Mouse (Mus musculus): ENCODE measurements around the gene Tekt4. TPM values are rescaled to one million over a fixed set of nuclear protein-coding genes. Genes with fewer than 3 reads are reported as not detected.

The Tekt4 gene
- total and polyA plus RNA-seq, 2 experiments from 2014 or later = 0.23 TPM; not detected in 1

GRCm38 (mm10) chr17:25514055-25514454, 59.6 kb downstream of the Tekt4 start:
- no peak overlapping the region for H3K27ac ChIP-seq (ENCODE audit: low read depth)
- H3K27me3 ChIP-seq (ENCODE audit: control insufficient read depth, insufficient read depth, low read length) = no peaks in the 10 kb centered on the region
- no peaks in the 10 kb centered on the region for H3K9me3 ChIP-seq (replicated peaks; ENCODE audit: control insufficient read depth, low read length)
- no peak overlapping the region for H3K9ac ChIP-seq (replicated peaks; ENCODE audit: low read depth, low read length)
- H3K4me2 ChIP-seq (ENCODE audit: low read depth, low read length) = no peak overlapping the region
- no peak for DNase-seq (ENCODE audit: low spot score)
- no peak for ATAC-seq (ENCODE audit: insufficient read depth, low read depth)
- no peaks in the 10 kb centered on the region for H3K36me3 ChIP-seq (replicated peaks; ENCODE audit: control insufficient read depth, insufficient read depth, low read length)
- H3K4me3 ChIP-seq (ENCODE audit: low read depth, low read length) = no peak overlapping the region
- H3K4me1 ChIP-seq (ENCODE audit: control insufficient read depth, insufficient read depth) = no peaks in the 10 kb centered on the region
- WGBS = 85% methylated on average over 2 of the region's 2 CpGs
- no peak for TF ChIP-seq CTCF (IDR thresholded peaks at IDR 0.05; ENCODE audit: low read depth)
- TF ChIP-seq EP300 (IDR thresholded peaks at IDR 0.05; ENCODE audit: low read depth) = no peak

GRCm38 (mm10) chr17:25516315-25516714, 61.9 kb downstream of the Tekt4 start:
- Histone ChIP-seq H3K27me3 (ENCODE audit: control insufficient read depth, insufficient read depth, low read length) (no peaks in the 10 kb centered on the region), H3K9ac (replicated peaks; ENCODE audit: low read depth, low read length) (no peak overlapping the region), H3K27ac (ENCODE audit: low read depth) (no peak overlapping the region), H3K9me3 (replicated peaks; ENCODE audit: control insufficient read depth, low read length) (no peaks in the 10 kb centered on the region), H3K4me3 (ENCODE audit: low read depth, low read length) (no peak overlapping the region), H3K36me3 (replicated peaks; ENCODE audit: control insufficient read depth, insufficient read depth, low read length) (no peaks in the 10 kb centered on the region), H3K4me1 (ENCODE audit: control insufficient read depth, insufficient read depth) (no peaks in the 10 kb centered on the region), H3K4me2 (ENCODE audit: low read depth, low read length) (no peak overlapping the region)
- no peak for ATAC-seq (ENCODE audit: insufficient read depth, low read depth)
- WGBS = 18% methylated on average over 5 of the region's 5 CpGs
- no peak for DNase-seq (ENCODE audit: low spot score)
- TF ChIP-seq EP300 (IDR thresholded peaks at IDR 0.05; ENCODE audit: low read depth) = no peak
- TF ChIP-seq CTCF (IDR thresholded peaks at IDR 0.05; ENCODE audit: low read depth) = no peak

- 88% methylated on average over 17 of the region's 17 CpGs for WGBS
- Histone ChIP-seq H3K9me3 (replicated peaks; ENCODE audit: control insufficient read depth, low read length) (no peaks in the 10 kb centered on the region), H3K36me3 (replicated peaks; ENCODE audit: control insufficient read depth, insufficient read depth, low read length) (no peaks in the 10 kb centered on the region), H3K4me1 (ENCODE audit: control insufficient read depth, insufficient read depth) (no peaks in the 10 kb centered on the region), H3K27ac (ENCODE audit: low read depth) (no peak overlapping the region), H3K4me3 (ENCODE audit: low read depth, low read length) (no peak overlapping the region), H3K9ac (replicated peaks; ENCODE audit: low read depth, low read length) (no peak overlapping the region), H3K4me2 (ENCODE audit: low read depth, low read length) (no peak overlapping the region), H3K27me3 (ENCODE audit: control insufficient read depth, insufficient read depth, low read length) (no peaks in the 10 kb centered on the region)
- no peak for ATAC-seq (ENCODE audit: insufficient read depth, low read depth)
- DNase-seq (ENCODE audit: low spot score) = no peak
- TF ChIP-seq CTCF (IDR thresholded peaks at IDR 0.05; ENCODE audit: low read depth) (no peak), EP300 (IDR thresholded peaks at IDR 0.05; ENCODE audit: low read depth) (no peak)
Measured at GRCm38 (mm10) chr17:25518144-25518543, 63.7 kb downstream of the Tekt4 start.

- Histone ChIP-seq H3K4me2 (ENCODE audit: low read depth, low read length) (no peak overlapping the region), H3K9me3 (replicated peaks; ENCODE audit: control insufficient read depth, low read length) (no peaks in the 10 kb centered on the region), H3K27me3 (ENCODE audit: control insufficient read depth, insufficient read depth, low read length) (no peaks in the 10 kb centered on the region), H3K9ac (replicated peaks; ENCODE audit: low read depth, low read length) (no peak overlapping the region), H3K4me3 (ENCODE audit: low read depth, low read length) (no peak overlapping the region), H3K4me1 (ENCODE audit: control insufficient read depth, insufficient read depth) (no peaks in the 10 kb centered on the region), H3K27ac (ENCODE audit: low read depth) (no peak overlapping the region), H3K36me3 (replicated peaks; ENCODE audit: control insufficient read depth, insufficient read depth, low read length) (no peaks in the 10 kb centered on the region)
- DNase-seq (ENCODE audit: low spot score) = no peak
- no peak for ATAC-seq (ENCODE audit: insufficient read depth, low read depth)
- TF ChIP-seq CTCF (IDR thresholded peaks at IDR 0.05; ENCODE audit: low read depth) = no peak
- no peak for TF ChIP-seq EP300 (IDR thresholded peaks at IDR 0.05; ENCODE audit: low read depth)
- 76% methylated on average over 5 of the region's 5 CpGs for WGBS
Measured at GRCm38 (mm10) chr17:25519511-25519910, 65.1 kb downstream of the Tekt4 start.

GRCm38 (mm10) chr17:25520492-25520891, 66.1 kb downstream of the Tekt4 start:
- TF ChIP-seq CTCF (IDR thresholded peaks at IDR 0.05; ENCODE audit: low read depth) = no peak
- H3K9ac ChIP-seq (replicated peaks; ENCODE audit: low read depth, low read length) = no peak overlapping the region

GRCm38 (mm10) chr17:25522080-25522479, 67.7 kb downstream of the Tekt4 start:
- no peaks in the 10 kb centered on the region for H3K36me3 ChIP-seq (replicated peaks; ENCODE audit: control insufficient read depth, insufficient read depth, low read length)
- no peaks in the 10 kb centered on the region for H3K27me3 ChIP-seq (ENCODE audit: control insufficient read depth, insufficient read depth, low read length)
- no peak overlapping the region for H3K9ac ChIP-seq (replicated peaks; ENCODE audit: low read depth, low read length)
- H3K4me1 ChIP-seq (ENCODE audit: control insufficient read depth, insufficient read depth) = no peaks in the 10 kb centered on the region
- H3K9me3 ChIP-seq (replicated peaks; ENCODE audit: control insufficient read depth, low read length) = no peaks in the 10 kb centered on the region
- 80% methylated on average over 12 of the region's 12 CpGs for WGBS
- H3K27ac ChIP-seq (ENCODE audit: low read depth) = no peak overlapping the region
- no peak overlapping the region for H3K4me2 ChIP-seq (ENCODE audit: low read depth, low read length)
- ATAC-seq (ENCODE audit: insufficient read depth, low read depth) (no peak), DNase-seq (ENCODE audit: low spot score) (no peak)
- no peak overlapping the region for H3K4me3 ChIP-seq (ENCODE audit: low read depth, low read length)
- no peak for TF ChIP-seq CTCF (IDR thresholded peaks at IDR 0.05; ENCODE audit: low read depth)
- TF ChIP-seq EP300 (IDR thresholded peaks at IDR 0.05; ENCODE audit: low read depth) = no peak

More at GRCm38 (mm10) chr17:25520492-25520891, 66.1 kb downstream of the Tekt4 start:
- Histone ChIP-seq H3K27ac (ENCODE audit: low read depth) (no peak overlapping the region), H3K4me2 (ENCODE audit: low read depth, low read length) (no peak overlapping the region), H3K36me3 (replicated peaks; ENCODE audit: control insufficient read depth, insufficient read depth, low read length) (no peaks in the 10 kb centered on the region), H3K27me3 (ENCODE audit: control insufficient read depth, insufficient read depth, low read length) (no peaks in the 10 kb centered on the region), H3K4me3 (ENCODE audit: low read depth, low read length) (no peak overlapping the region), H3K4me1 (ENCODE audit: control insufficient read depth, insufficient read depth) (no peaks in the 10 kb centered on the region), H3K9me3 (replicated peaks; ENCODE audit: control insufficient read depth, low read length) (no peaks in the 10 kb centered on the region)
- 37% methylated on average over 9 of the region's 9 CpGs for WGBS
- DNase-seq (ENCODE audit: low spot score) (no peak), ATAC-seq (ENCODE audit: insufficient read depth, low read depth) (no peak)

Other genes starting within 250 kb of the Tekt4 start
- gene Gnptg, start 214.5 kb upstream of the Tekt4 start, total RNA-seq (2014; rRNA removed; ENCODE audit: low replicate concordance) = 20.4 and 24.2 TPM in 2 replicates
- 21.0 and 22.7 TPM in 2 replicates for gene Gnptg, start 214.5 kb upstream of the Tekt4 start, polyA plus RNA-seq (2015; fragmentation: Nextera tagmentation; extraction: Ambion mirVana)
- gene Tsr3, start 214.4 kb upstream of the Tekt4 start, total RNA-seq (2014; rRNA removed; ENCODE audit: low replicate concordance) = 31.2 and 32.4 TPM in 2 replicates
- gene Tsr3, start 214.4 kb upstream of the Tekt4 start, polyA plus RNA-seq (2015; fragmentation: Nextera tagmentation; extraction: Ambion mirVana) = 23.4 and 24.3 TPM in 2 replicates
- 2.1 TPM in 1 of 2 replicates, not detected in the other for gene Baiap3, start 198.3 kb upstream of the Tekt4 start, total RNA-seq (2014; rRNA removed; ENCODE audit: low replicate concordance)
- 0.12 and 0.22 TPM in 2 replicates for gene Baiap3, start 198.3 kb upstream of the Tekt4 start, polyA plus RNA-seq (2015; fragmentation: Nextera tagmentation; extraction: Ambion mirVana)
- 293 and 343 TPM in 2 replicates for gene Ube2i, start 180.0 kb upstream of the Tekt4 start, total RNA-seq (2014; rRNA removed; ENCODE audit: low replicate concordance)
- gene Ube2i, start 180.0 kb upstream of the Tekt4 start, polyA plus RNA-seq (2015; fragmentation: Nextera tagmentation; extraction: Ambion mirVana) = 253 and 259 TPM in 2 replicates
- gene Prss34, start 156.2 kb upstream of the Tekt4 start, total RNA-seq (2014; rRNA removed; ENCODE audit: low replicate concordance) = 1.0 TPM in 1 of 2 replicates, not detected in the other
- gene Prss34, start 156.2 kb upstream of the Tekt4 start, polyA plus RNA-seq (2015; fragmentation: Nextera tagmentation; extraction: Ambion mirVana) = 0.71 and 0.77 TPM in 2 replicates
- gene Prss28, start 146.0 kb upstream of the Tekt4 start, total RNA-seq (2014; rRNA removed; ENCODE audit: low replicate concordance) = not detected in 2 replicates
- gene Prss28, start 146.0 kb upstream of the Tekt4 start, polyA plus RNA-seq (2015; fragmentation: Nextera tagmentation; extraction: Ambion mirVana) = not detected in 2 replicates
- not detected in 2 replicates for gene Prss29, start 136.0 kb upstream of the Tekt4 start, total RNA-seq (2014; rRNA removed; ENCODE audit: low replicate concordance)
- gene Prss29, start 136.0 kb upstream of the Tekt4 start, polyA plus RNA-seq (2015; fragmentation: Nextera tagmentation; extraction: Ambion mirVana) = not detected in 2 replicates
- gene Tpsab1, start 109.1 kb upstream of the Tekt4 start, total RNA-seq (2014; rRNA removed; ENCODE audit: low replicate concordance) = 0.23 and 5.3 TPM in 2 replicates
- gene Tpsab1, start 109.1 kb upstream of the Tekt4 start, polyA plus RNA-seq (2015; fragmentation: Nextera tagmentation; extraction: Ambion mirVana) = 0.80 and 1.2 TPM in 2 replicates
- gene Tpsb2, start 88.3 kb upstream of the Tekt4 start, total RNA-seq (2014; rRNA removed; ENCODE audit: low replicate concordance) = 15.2 and 28.1 TPM in 2 replicates
- 26.2 and 35.5 TPM in 2 replicates for gene Tpsb2, start 88.3 kb upstream of the Tekt4 start, polyA plus RNA-seq (2015; fragmentation: Nextera tagmentation; extraction: Ambion mirVana)
- gene Tpsg1, start 85.3 kb upstream of the Tekt4 start, total RNA-seq (2014; rRNA removed; ENCODE audit: low replicate concordance) = not detected in 2 replicates
- gene Tpsg1, start 85.3 kb upstream of the Tekt4 start, polyA plus RNA-seq (2015; fragmentation: Nextera tagmentation; extraction: Ambion mirVana) = 0.33 and 0.56 TPM in 2 replicates
- gene Cacna1h, start 20.8 kb upstream of the Tekt4 start, total RNA-seq (2014; rRNA removed; ENCODE audit: low replicate concordance) = 39.2 and 65.9 TPM in 2 replicates
- 3.1 and 3.4 TPM in 2 replicates for gene Cacna1h, start 20.8 kb upstream of the Tekt4 start, polyA plus RNA-seq (2015; fragmentation: Nextera tagmentation; extraction: Ambion mirVana)
- 0.12 TPM in 1 of 2 replicates, not detected in the other for gene Sstr5, start 42.7 kb downstream of the Tekt4 start, total RNA-seq (2014; rRNA removed; ENCODE audit: low replicate concordance)
- not detected in 2 replicates for gene Sstr5, start 42.7 kb downstream of the Tekt4 start, polyA plus RNA-seq (2015; fragmentation: Nextera tagmentation; extraction: Ambion mirVana)
- not detected in 2 replicates for gene Sox8, start 116.1 kb downstream of the Tekt4 start, total RNA-seq (2014; rRNA removed; ENCODE audit: low replicate concordance)
- 0.11 and 0.37 TPM in 2 replicates for gene Sox8, start 116.1 kb downstream of the Tekt4 start, polyA plus RNA-seq (2015; fragmentation: Nextera tagmentation; extraction: Ambion mirVana)
- 44.9 and 52.8 TPM in 2 replicates for gene Lmf1, start 124.5 kb downstream of the Tekt4 start, total RNA-seq (2014; rRNA removed; ENCODE audit: low replicate concordance)
- gene Lmf1, start 124.5 kb downstream of the Tekt4 start, polyA plus RNA-seq (2015; fragmentation: Nextera tagmentation; extraction: Ambion mirVana) = 30.6 and 34.3 TPM in 2 replicates